Mouse (Mus musculus): Measurements from ENCODE around the gene Zfp248. TPM values are rescaled to one million over a fixed set of nuclear protein-coding genes. Genes with fewer than 3 reads are reported as not detected.

Zfp248 gene
- 5.2 TPM for polyA plus RNA-seq (2014; fragmentation: Illumina TruSeq; extraction: RNeasy Lipid Tissue Mini Kit (QIAGEN cat#74804); ENCODE audit: low read depth, low replicate concordance)

DNA sequence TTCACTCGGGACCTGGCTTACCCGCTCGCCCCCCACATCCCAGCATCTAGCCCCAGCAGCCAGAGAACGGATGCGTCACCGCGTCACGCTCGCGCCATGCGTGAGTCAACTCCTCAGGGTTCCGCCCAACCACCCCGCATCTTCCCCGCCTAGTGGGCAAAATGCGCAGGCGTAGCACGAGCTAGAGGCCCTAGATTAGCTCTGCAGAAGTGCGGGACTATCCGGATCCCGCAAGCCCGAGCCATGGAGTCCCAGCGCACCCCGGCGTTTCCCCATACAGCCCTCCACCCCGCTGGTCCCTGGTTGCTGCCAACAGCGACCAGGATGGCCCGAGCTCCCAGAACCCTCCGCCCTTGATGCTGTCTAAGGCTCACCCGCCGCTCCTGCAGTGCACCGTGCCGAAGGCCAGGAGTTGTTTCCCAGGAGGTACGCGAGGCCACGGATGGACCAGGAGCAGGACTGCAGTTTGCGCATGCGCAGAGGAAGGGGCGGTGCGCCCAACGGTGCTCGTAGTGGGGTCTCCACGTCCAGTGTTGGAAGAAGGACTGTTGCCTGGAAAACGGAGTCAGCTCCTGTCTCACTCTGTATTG, at the start of gene Zfp248:
Zfp248 (minus strand) TSS at position 487 of the 590 bp plus-strand sequence.

DNA sequence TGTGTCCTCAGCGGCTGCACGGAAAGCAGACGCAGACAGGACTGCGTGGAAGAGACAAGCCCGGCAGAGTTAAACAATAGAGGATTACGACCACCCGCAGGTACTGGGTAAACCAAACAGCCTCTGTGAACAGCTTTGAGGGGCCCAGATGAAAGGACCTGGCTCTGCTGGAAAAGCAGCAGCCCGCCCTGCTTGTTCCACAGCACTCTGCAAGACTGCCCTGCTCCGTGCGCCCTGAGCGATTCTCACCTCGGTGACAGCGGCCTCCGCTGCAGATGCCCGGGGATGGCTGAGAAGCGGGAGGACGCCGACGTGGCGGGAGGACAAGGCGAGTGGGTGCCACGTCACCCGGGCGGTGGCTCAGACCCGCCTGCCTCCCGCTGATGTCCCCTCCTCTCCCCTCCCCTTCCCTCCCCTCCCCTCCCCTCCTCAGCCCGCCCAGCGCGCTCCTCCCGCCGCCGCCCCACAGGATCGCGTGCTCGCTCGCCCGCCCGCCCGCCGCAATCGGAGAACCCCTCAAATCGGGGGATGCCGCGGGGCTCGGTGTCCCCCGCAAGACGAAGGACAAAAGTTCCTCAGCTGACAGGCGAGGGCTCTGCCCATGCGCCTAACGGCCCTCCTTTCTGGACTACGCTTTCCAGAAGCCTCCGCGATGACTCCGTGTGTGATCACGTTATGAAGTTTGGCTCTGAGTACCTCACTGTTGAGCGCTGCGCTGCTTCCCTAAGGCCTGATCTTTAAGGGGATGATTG, 23.8 kb upstream of the Zfp248 start, which contains the start of gene Zfp9:
Zfp9 (minus strand) TSS at position 364 of the 752 bp plus-strand sequence.

DNA sequence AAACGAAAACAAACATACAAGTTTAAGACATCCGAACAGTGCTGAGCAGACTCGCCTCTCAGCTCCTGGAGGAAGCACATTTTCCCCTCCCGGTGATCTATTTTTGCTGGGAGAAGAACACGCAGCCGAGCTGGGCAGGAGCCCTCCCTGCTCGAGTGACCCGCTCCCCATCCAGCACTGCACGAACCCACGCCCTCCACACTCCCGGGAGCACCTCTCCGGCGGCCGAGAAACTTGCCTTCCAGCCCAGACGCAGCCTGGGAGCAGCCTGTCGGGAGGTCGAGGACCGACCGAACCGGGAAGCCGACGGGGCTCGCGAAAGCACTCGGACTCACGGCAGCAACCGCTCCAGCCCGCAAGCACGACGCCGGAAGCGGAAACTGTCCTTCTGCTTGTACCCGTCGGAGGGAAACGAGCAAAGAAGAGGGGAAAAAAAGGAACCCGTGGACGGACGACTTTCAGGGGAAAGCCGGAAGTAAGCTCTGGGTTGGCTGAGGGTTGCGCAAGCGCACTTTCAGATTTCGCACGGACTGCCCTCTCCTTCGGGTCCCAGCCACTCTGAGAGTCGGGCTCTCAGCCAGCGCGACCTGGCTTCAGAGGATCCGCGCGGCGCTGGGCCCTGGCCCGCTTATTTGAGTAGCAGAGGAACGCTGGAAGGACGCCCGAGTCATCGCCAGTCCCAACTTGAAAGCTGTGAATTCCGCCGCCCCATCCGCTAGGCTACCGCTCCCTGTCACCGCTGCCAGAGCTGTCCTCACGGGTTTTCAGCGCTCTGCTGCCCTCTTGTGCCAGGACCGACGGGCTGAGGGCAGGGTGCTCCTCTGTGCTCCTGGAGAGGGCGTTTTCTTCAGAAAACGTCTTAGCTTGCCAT, 36.0 kb downstream of the Zfp248 start, which contains the start of gene Bms1:
Bms1 (minus strand) TSS at position 425 of the 871 bp plus-strand sequence.

Other genes starting within 250 kb of the Zfp248 start
- 20.4 TPM for gene Bms1, start 36.1 kb downstream of the Zfp248 start, polyA plus RNA-seq (2014; fragmentation: Illumina TruSeq; extraction: RNeasy Lipid Tissue Mini Kit (QIAGEN cat#74804); ENCODE audit: low read depth, low replicate concordance)
- gene Zfp9, start 23.8 kb upstream of the Zfp248 start, polyA plus RNA-seq (2014; fragmentation: Illumina TruSeq; extraction: RNeasy Lipid Tissue Mini Kit (QIAGEN cat#74804); ENCODE audit: low read depth, low replicate concordance): 3.3 TPM
- 7.9 TPM for gene Ankrd26, start 106.7 kb upstream of the Zfp248 start, polyA plus RNA-seq (2014; fragmentation: Illumina TruSeq; extraction: RNeasy Lipid Tissue Mini Kit (QIAGEN cat#74804); ENCODE audit: low read depth, low replicate concordance)